Mouse (Mus musculus): ENCODE results near the gene Pde7b. TPM values are rescaled to one million over a fixed set of nuclear protein-coding genes. Genes with fewer than 3 reads are reported as not detected.

The Pde7b gene
- polyA plus RNA-seq, 1 experiment from 2014 or later: 12.1 TPM

DNA sequence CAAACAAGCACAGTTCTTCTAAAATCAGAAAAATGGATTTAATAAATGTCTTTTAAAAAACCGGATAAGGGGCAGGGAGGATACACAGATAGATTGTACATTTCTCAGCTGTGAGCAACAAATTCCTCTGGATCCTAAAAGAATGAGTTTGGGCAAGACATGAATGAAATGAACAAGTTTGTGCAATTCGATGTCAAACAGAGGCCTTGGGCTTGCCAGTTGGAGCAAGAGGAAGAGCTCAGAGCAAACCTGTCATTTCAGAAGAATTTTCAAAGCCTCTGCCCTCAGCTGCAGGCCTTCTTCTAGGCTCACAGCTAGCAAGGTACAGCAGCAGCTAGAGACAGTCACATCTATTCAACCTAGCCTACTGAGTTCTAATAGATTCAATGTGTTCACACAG, 153.4 kb downstream of the Pde7b start:
- WGBS (ENCODE audit: insufficient replicate concordance): 83% methylated on average over 2 of the region's 2 CpGs
- no peak overlapping the region for H3K27ac ChIP-seq (ENCODE audit: low read depth, low read length)
- H3K9ac ChIP-seq (ENCODE audit: low read depth, low read length): no peak overlapping the region
- H3K4me1 ChIP-seq (ENCODE audit: control insufficient read depth, insufficient read depth, low read length): peaks cover 13% of the 10 kb centered on the region
- ATAC-seq (replicated peaks; ENCODE audit: insufficient number of reproducible peaks, low FRiP score, low TSS enrichment): no peak
- H3K4me2 ChIP-seq: no peak overlapping the region
- H3K9me3 ChIP-seq (replicated peaks; ENCODE audit: control insufficient read depth, low read length): no peaks in the 10 kb centered on the region
- no peaks in the 10 kb centered on the region for H3K27me3 ChIP-seq (ENCODE audit: control insufficient read depth, insufficient read depth, low read length)
- H3K36me3 ChIP-seq (ENCODE audit: control insufficient read depth, insufficient read depth, low read length): no peaks in the 10 kb centered on the region
- no peak overlapping the region for H3K4me3 ChIP-seq (ENCODE audit: low read depth, low read length)

DNA sequence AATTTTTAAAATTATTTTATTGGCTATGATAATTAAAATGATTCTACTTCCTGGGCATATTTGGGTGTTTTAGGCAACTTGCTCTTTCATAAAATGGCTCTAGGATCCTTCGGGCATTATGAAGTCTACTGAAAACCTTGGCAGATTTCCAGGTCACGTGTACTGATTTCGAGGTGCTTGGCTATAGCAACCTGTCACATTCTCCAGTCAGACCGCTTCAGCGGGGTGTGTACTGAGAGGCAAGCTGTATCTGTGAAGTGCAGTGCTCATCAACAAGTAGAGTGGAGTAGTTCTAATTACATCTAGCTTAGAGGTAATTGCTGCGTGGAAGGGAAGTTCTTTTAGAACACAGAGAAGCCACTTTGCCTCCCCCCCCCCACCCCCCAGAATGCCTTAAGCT, 156.2 kb downstream of the Pde7b start:
- Histone ChIP-seq H3K4me3 (ENCODE audit: low read depth, low read length) (no peak overlapping the region), H3K36me3 (ENCODE audit: control insufficient read depth, insufficient read depth, low read length) (no peaks in the 10 kb centered on the region), H3K9ac (ENCODE audit: low read depth, low read length) (no peak overlapping the region), H3K9me3 (replicated peaks; ENCODE audit: control insufficient read depth, low read length) (no peaks in the 10 kb centered on the region), H3K4me1 (ENCODE audit: control insufficient read depth, insufficient read depth, low read length) (peaks cover 13% of the 10 kb centered on the region), H3K27me3 (ENCODE audit: control insufficient read depth, insufficient read depth, low read length) (no peaks in the 10 kb centered on the region), H3K4me2 (no peak overlapping the region), H3K27ac (ENCODE audit: low read depth, low read length) (no peak overlapping the region)
- WGBS (ENCODE audit: insufficient replicate concordance): 54% methylated on average over 6 of the region's 6 CpGs
- ATAC-seq (replicated peaks; ENCODE audit: insufficient number of reproducible peaks, low FRiP score, low TSS enrichment): no peak

DNA sequence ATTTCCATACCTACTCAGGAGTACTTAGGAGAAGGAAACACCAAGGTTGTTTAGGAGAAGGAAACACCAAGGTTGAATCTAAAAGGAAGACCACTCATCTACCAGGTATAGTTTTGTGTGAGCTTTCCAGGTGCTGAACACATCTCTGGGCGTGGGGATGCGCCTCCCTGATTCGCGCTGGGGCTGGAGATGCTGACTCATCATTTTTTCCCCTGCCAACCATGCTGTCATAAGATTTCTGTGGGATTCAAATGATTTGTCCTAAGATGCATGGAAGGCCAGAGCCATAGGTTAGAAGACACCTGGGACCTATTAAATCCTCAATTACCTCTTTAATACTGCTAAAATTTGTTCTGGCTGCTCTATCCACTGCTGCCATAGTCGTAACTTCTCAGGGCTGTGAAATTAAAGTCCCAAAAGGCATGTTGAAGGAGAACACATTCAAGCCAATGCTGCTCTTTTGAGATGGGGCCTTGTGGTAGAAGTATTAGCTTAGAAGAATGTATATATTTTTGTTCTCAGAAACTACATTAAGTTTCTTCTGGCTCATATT, 157.1 kb downstream of the Pde7b start:
- Histone ChIP-seq H3K27ac (ENCODE audit: low read depth, low read length) (no peak overlapping the region), H3K4me1 (ENCODE audit: control insufficient read depth, insufficient read depth, low read length) (peaks cover 13% of the 10 kb centered on the region), H3K27me3 (ENCODE audit: control insufficient read depth, insufficient read depth, low read length) (no peaks in the 10 kb centered on the region), H3K4me3 (ENCODE audit: low read depth, low read length) (no peak overlapping the region), H3K4me2 (no peak overlapping the region), H3K9ac (ENCODE audit: low read depth, low read length) (no peak overlapping the region), H3K36me3 (ENCODE audit: control insufficient read depth, insufficient read depth, low read length) (no peaks in the 10 kb centered on the region), H3K9me3 (replicated peaks; ENCODE audit: control insufficient read depth, low read length) (no peaks in the 10 kb centered on the region)
- 88% methylated on average over 5 of the region's 5 CpGs for WGBS (ENCODE audit: insufficient replicate concordance)
- no peak for ATAC-seq (replicated peaks; ENCODE audit: insufficient number of reproducible peaks, low FRiP score, low TSS enrichment)

DNA sequence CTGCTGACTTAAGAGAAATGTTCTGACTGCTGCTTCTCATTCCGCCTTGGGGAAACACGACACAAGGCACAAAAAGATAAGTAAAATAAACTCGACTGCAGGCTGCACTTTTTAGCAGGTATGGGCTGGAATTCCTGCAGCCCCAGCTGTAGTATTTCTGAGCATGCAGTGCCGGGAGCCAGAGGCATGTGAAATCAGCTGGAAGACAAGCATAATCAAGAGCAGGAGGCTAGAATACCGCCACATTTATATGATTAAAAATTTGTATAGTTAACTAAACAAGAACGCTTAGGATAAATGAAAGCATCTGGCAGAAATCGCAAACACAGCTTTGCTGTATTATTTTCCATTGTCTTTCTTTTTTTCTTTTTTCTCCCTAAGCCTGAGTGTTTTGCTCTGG, 168.4 kb downstream of the Pde7b start:
- Histone ChIP-seq H3K27me3 (ENCODE audit: control insufficient read depth, insufficient read depth, low read length) (no peaks in the 10 kb centered on the region), H3K9me3 (replicated peaks; ENCODE audit: control insufficient read depth, low read length) (no peaks in the 10 kb centered on the region), H3K9ac (ENCODE audit: low read depth, low read length) (no peak overlapping the region), H3K36me3 (ENCODE audit: control insufficient read depth, insufficient read depth, low read length) (no peaks in the 10 kb centered on the region), H3K27ac (ENCODE audit: low read depth, low read length) (no peak overlapping the region), H3K4me2 (no peak overlapping the region), H3K4me1 (ENCODE audit: control insufficient read depth, insufficient read depth, low read length) (peaks cover 5% of the 10 kb centered on the region; the same call in 1 of the 2 replicates), H3K4me3 (ENCODE audit: low read depth, low read length) (no peak overlapping the region)
- no peak for ATAC-seq (replicated peaks; ENCODE audit: insufficient number of reproducible peaks, low FRiP score, low TSS enrichment)
- 41% methylated on average over 7 of the region's 7 CpGs for WGBS (ENCODE audit: insufficient replicate concordance)

DNA sequence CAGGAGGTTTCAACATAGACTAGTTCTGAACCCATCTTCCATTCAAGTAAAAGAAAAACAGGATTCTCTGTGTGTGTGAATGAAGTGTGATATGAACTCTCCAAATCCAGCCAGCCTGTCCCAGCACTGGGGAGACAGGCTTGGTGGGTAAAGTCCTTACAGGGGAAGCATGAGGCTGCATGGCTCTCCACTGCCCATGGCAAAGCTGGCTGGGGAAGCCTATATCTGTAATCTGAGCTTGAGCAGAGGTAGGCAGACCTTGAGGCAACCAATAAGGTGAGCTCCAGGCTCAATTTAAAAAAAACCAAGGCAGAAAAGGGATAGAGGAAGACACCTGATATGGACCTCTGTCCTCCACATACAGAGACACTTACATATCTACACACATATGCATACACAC, 173.5 kb downstream of the Pde7b start:
- Histone ChIP-seq H3K4me3 (ENCODE audit: low read depth, low read length) (no peak overlapping the region), H3K4me1 (ENCODE audit: control insufficient read depth, insufficient read depth, low read length) (peaks cover 18% of the 10 kb centered on the region), H3K36me3 (ENCODE audit: control insufficient read depth, insufficient read depth, low read length) (no peaks in the 10 kb centered on the region), H3K9me3 (replicated peaks; ENCODE audit: control insufficient read depth, low read length) (no peaks in the 10 kb centered on the region), H3K4me2 (no peak overlapping the region), H3K27ac (ENCODE audit: low read depth, low read length) (no peak overlapping the region), H3K9ac (ENCODE audit: low read depth, low read length) (no peak overlapping the region), H3K27me3 (ENCODE audit: control insufficient read depth, insufficient read depth, low read length) (no peaks in the 10 kb centered on the region)
- no peak; the same call in 1 of the 2 replicates for ATAC-seq (replicated peaks; ENCODE audit: insufficient number of reproducible peaks, low FRiP score, low TSS enrichment)

DNA sequence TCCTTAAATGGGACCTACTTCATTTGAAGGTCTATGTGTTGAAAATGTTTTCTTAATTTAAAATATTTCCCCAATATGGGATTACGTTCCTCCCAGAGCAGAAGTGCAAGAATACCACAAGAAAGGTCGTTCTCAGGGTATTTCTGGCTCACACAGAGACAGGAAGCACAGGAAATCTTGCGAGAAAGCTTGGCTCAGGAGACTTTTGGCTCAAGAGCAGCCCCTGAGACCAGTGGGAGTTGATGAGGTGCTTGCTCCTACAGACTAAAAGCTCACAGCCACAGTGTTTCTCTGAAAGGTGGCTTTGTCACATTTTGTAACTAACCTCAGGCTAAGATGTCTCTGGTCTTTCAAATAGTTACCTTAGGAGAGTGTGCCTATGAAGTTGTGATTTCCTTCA, 174.1 kb downstream of the Pde7b start:
- Histone ChIP-seq H3K4me3 (ENCODE audit: low read depth, low read length) (no peak overlapping the region), H3K4me1 (ENCODE audit: control insufficient read depth, insufficient read depth, low read length) (peaks cover 18% of the 10 kb centered on the region), H3K36me3 (ENCODE audit: control insufficient read depth, insufficient read depth, low read length) (no peaks in the 10 kb centered on the region), H3K9ac (ENCODE audit: low read depth, low read length) (no peak overlapping the region), H3K27ac (ENCODE audit: low read depth, low read length) (no peak overlapping the region), H3K27me3 (ENCODE audit: control insufficient read depth, insufficient read depth, low read length) (no peaks in the 10 kb centered on the region), H3K9me3 (replicated peaks; ENCODE audit: control insufficient read depth, low read length) (no peaks in the 10 kb centered on the region), H3K4me2 (no peak overlapping the region)
- WGBS (ENCODE audit: insufficient replicate concordance): 44% methylated on average over 3 of the region's 3 CpGs
- no peak for ATAC-seq (replicated peaks; ENCODE audit: insufficient number of reproducible peaks, low FRiP score, low TSS enrichment)

DNA sequence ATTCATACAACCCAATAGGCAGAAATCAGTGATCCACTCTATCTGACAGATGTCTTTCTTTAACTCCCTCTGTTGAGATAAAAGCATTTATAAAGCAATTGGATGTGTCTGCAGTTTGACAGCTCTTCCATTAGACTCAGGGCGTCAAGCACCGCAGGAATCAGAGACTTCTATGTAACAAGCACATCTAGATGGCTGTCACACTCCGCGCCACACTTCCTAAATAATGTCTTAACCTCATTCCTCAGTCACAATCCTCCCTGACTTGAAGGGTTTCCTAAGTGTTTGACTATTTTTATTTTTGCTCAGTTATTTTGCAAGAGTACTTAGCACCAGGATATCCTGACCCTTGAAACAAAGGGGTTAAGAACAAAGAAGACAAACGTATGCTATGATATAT, 174.7 kb downstream of the Pde7b start:
- Histone ChIP-seq H3K4me2 (no peak overlapping the region), H3K9ac (ENCODE audit: low read depth, low read length) (no peak overlapping the region), H3K36me3 (ENCODE audit: control insufficient read depth, insufficient read depth, low read length) (no peaks in the 10 kb centered on the region), H3K4me1 (ENCODE audit: control insufficient read depth, insufficient read depth, low read length) (peaks cover 18% of the 10 kb centered on the region), H3K9me3 (replicated peaks; ENCODE audit: control insufficient read depth, low read length) (no peaks in the 10 kb centered on the region), H3K4me3 (ENCODE audit: low read depth, low read length) (no peak overlapping the region), H3K27me3 (ENCODE audit: control insufficient read depth, insufficient read depth, low read length) (no peaks in the 10 kb centered on the region), H3K27ac (ENCODE audit: low read depth, low read length) (no peak overlapping the region)
- ATAC-seq (replicated peaks; ENCODE audit: insufficient number of reproducible peaks, low FRiP score, low TSS enrichment): no peak
- 70% methylated on average over 5 of the region's 5 CpGs for WGBS (ENCODE audit: insufficient replicate concordance)

DNA sequence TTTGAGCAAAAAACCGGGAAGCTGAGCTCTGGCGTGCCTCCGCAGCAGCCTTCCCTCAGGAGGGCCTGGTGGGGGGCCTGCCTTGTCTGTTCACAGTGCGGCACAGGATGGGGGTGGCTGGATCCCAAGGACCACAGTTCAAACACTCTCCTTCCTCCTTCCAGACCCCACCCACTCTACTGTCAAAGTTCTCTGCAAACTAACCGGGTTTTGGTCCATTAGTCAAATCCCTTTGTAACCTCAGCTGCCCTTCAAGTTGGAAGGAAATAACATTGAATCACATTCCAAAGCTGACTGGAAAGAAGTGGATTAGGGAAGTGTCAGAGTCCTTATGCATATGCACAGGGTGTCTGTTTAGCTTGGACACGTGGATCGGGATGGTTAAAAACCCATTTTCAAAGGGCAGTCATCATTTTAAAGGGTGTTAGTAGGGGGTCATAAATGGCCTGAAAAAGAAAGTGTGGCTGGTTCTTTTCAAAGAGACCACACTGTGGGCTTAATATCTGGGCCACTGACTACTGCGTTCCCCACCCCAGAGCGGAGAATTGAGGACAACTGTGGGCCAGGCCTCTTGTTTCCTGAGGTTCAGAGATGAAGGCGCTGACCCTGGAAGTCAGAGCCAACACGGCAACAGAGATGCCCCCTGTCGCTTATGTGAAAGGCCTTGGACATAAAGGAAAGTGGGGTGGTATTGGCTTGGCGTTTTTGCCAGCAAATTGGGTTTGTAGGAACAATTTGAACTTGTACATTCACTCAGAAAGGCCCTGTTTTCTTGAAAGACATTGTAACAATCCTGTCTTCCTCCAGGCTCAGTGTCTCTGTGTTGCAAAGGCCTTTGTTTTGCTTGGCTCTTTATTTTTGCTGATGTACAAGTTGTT, 175.8 kb downstream of the Pde7b start:
- ATAC-seq (replicated peaks; ENCODE audit: insufficient number of reproducible peaks, low FRiP score, low TSS enrichment): no peak
- Histone ChIP-seq H3K36me3 (ENCODE audit: control insufficient read depth, insufficient read depth, low read length) (no peaks in the 10 kb centered on the region), H3K27ac (ENCODE audit: low read depth, low read length) (peak overlapping the region; percentile 46), H3K27me3 (ENCODE audit: control insufficient read depth, insufficient read depth, low read length) (no peaks in the 10 kb centered on the region), H3K9ac (ENCODE audit: low read depth, low read length) (peak overlapping the region; percentile 72; the same call in 1 of the 2 replicates), H3K4me1 (ENCODE audit: control insufficient read depth, insufficient read depth, low read length) (peaks cover 18% of the 10 kb centered on the region), H3K4me2 (peak overlapping the region; percentile 73), H3K4me3 (ENCODE audit: low read depth, low read length) (peak overlapping the region; percentile 37), H3K9me3 (replicated peaks; ENCODE audit: control insufficient read depth, low read length) (no peaks in the 10 kb centered on the region)
- WGBS (ENCODE audit: insufficient replicate concordance): 30% methylated on average over 13 of the region's 13 CpGs
